Mouse (Mus musculus) cortical plate, adult 2 months (tissue): Measurements from ENCODE around the gene Zdhhc9.

Experiments used
- CTCF ChIP-seq: fragments of 200-500 bp; IDR thresholded peaks from 2 replicates; pipeline ENCODE4 v1.5.1; 2011; ENCODE audit warnings: mild to moderate bottlenecking, control low read depth, low read length; ENCODE audit not compliant: insufficient read depth; ENCODE audit errors: extremely low read depth
- POLR2A ChIP-seq: fragments of 200-500 bp; IDR thresholded peaks from 2 replicates; pipeline ENCODE4 v1.6.1; 2011; ENCODE audit warnings: mild to moderate bottlenecking, low read length, control low read depth; ENCODE audit not compliant: insufficient read depth; ENCODE audit errors: extremely low read depth

GRCm38 (mm10) chrX:48158229-48158919 is 50.3 kb downstream of the Zdhhc9 start:
- TF ChIP-seq POLR2A (no peak), CTCF (no peak)
